In genomic region chr6:90397291-90397690, GRCm38 (mm10) we compare ENCODE assay signal across 29 mouse cellular contexts. TPM values are rescaled to one million over a fixed set of nuclear protein-coding genes. Genes with fewer than 3 reads are reported as not detected.
DNase-seq lines count a peak whose midpoint lies in the region; ATAC-seq and TF ChIP-seq lines count a peak whose summit lies in the region.
"Had no signal": no experiment of that assay in that cellular context is flagged by ENCODE, and none has a peak within 500 bp of the region (broad histone marks: within the 10 kb centered on the region; RNA-seq: fewer than 3 reads in every experiment).

No protein-coding gene starts in this region.

- H3K4me1 ChIP-seq in kidney, postnatal 0 days (replicated peaks; ENCODE audit: insufficient read depth, low read length): no peaks in the 10 kb centered on the region
- no peaks in the 10 kb centered on the region for H3K4me1 ChIP-seq in intestine, embryonic 15.5 days (replicated peaks)
- H3K4me1 ChIP-seq in liver, embryonic 13.5 days (replicated peaks): peaks cover 2% of the 10 kb centered on the region; the same call in 1 of the 2 replicates
- no peaks in the 10 kb centered on the region for H3K4me1 ChIP-seq in stomach, postnatal 0 days (replicated peaks; ENCODE audit: control insufficient read depth, insufficient read depth)
- H3K4me1 ChIP-seq: embryonic facial prominence, embryonic 10.5 days; embryonic facial prominence, embryonic 15.5 days; forebrain, embryonic 12.5 days; heart, embryonic 13.5 days; hindbrain, embryonic 10.5 days; hindbrain, embryonic 15.5 days had no signal

- DNase-seq in kidney, postnatal 0 days (ENCODE audit: low spot score): peak; percentile 5
- DNase-seq in kidney, postnatal 25 days: no peak
- no peak for DNase-seq in liver, embryonic 13.5 days
- DNase-seq in stomach, postnatal 0 days (ENCODE audit: low spot score): no peak
- DNase-seq in cerebellum, postnatal 4 days (ENCODE audit: low spot score in 2 of 2): no peak
- no peak for DNase-seq in right cerebral cortex, postnatal 36 days (ENCODE audit: low spot score in 2 of 2)
- DNase-seq: adrenal gland, postnatal 25 days; cerebellum, adult 18-20 months; cerebellum, postnatal 10 days; forebrain, postnatal 0 days; heart, postnatal 10 days; kidney, postnatal 10 days; layer of hippocampus, postnatal 36 days; left cerebral cortex, postnatal 4 days; lung, embryonic 14.5 days; lung, postnatal 14 days; right cerebral cortex, adult 18-20 months; right cerebral cortex, postnatal 4 days; thymus, postnatal 4 days had no signal

- no peak overlapping the region for H3K4me3 ChIP-seq in kidney, postnatal 0 days (replicated peaks; ENCODE audit: low read depth, low read length)
- no peak overlapping the region for H3K4me3 ChIP-seq in intestine, embryonic 15.5 days (replicated peaks)
- H3K4me3 ChIP-seq in liver, embryonic 13.5 days (replicated peaks): no peak overlapping the region
- H3K4me3 ChIP-seq in stomach, postnatal 0 days (ENCODE audit: low read depth, low read length): no peak overlapping the region
- H3K4me3 ChIP-seq: embryonic facial prominence, embryonic 10.5 days; embryonic facial prominence, embryonic 15.5 days; forebrain, embryonic 12.5 days; heart, embryonic 13.5 days; hindbrain, embryonic 10.5 days; hindbrain, embryonic 15.5 days had no signal

- H3K9me3 ChIP-seq in kidney, postnatal 0 days (replicated peaks; ENCODE audit: low read length): no peaks in the 10 kb centered on the region
- no peaks in the 10 kb centered on the region for H3K9me3 ChIP-seq in intestine, embryonic 15.5 days
- H3K9me3 ChIP-seq in liver, embryonic 13.5 days (replicated peaks): no peaks in the 10 kb centered on the region
- H3K9me3 ChIP-seq in stomach, postnatal 0 days (ENCODE audit: control insufficient read depth, low read length): no peaks in the 10 kb centered on the region
- H3K9me3 ChIP-seq: embryonic facial prominence, embryonic 10.5 days; embryonic facial prominence, embryonic 15.5 days; forebrain, embryonic 12.5 days; heart, embryonic 13.5 days; hindbrain, embryonic 10.5 days; hindbrain, embryonic 15.5 days had no signal

- peak; percentile 37; the same call in 1 of the 2 replicates for ATAC-seq in kidney, postnatal 0 days (replicated peaks; ENCODE audit: low FRiP score, low read depth)
- peak; percentile 81 for ATAC-seq in intestine, embryonic 15.5 days
- ATAC-seq in liver, embryonic 13.5 days (ENCODE audit: low read depth): peak; percentile 31; the same call in 1 of the 2 replicates
- ATAC-seq in stomach, postnatal 0 days (ENCODE audit: low FRiP score, low TSS enrichment): peak; percentile 32; the same call in 1 of the 2 replicates
- ATAC-seq: forebrain, postnatal 0 days; inflammation-experienced regulatory T-cells, adult 6 months; midbrain, embryonic 16.5 days had no signal

- H3K4me2 ChIP-seq in kidney, postnatal 0 days (ENCODE audit: low read length): no peak overlapping the region
- H3K4me2 ChIP-seq in intestine, embryonic 15.5 days (replicated peaks): no peak overlapping the region
- H3K4me2 ChIP-seq in liver, embryonic 13.5 days: no peak overlapping the region
- no peak overlapping the region for H3K4me2 ChIP-seq in stomach, postnatal 0 days (replicated peaks; ENCODE audit: low read depth)
- H3K4me2 ChIP-seq: embryonic facial prominence, embryonic 15.5 days; forebrain, embryonic 12.5 days; heart, embryonic 13.5 days; hindbrain, embryonic 15.5 days; lung, embryonic 14.5 days; midbrain, embryonic 11.5 days had no signal

- peak overlapping the region; percentile 62; the same call in 1 of the 2 replicates for H3K27ac ChIP-seq in kidney, postnatal 0 days
- peak overlapping the region; percentile 54; the same call in 1 of the 2 replicates for H3K27ac ChIP-seq in intestine, embryonic 15.5 days
- H3K27ac ChIP-seq in liver, embryonic 13.5 days: no peak overlapping the region; the same call in 1 of the 2 replicates
- H3K27ac ChIP-seq in stomach, postnatal 0 days (replicated peaks): no peak overlapping the region
- H3K27ac ChIP-seq: embryonic facial prominence, embryonic 10.5 days; embryonic facial prominence, embryonic 15.5 days; forebrain, embryonic 12.5 days; heart, embryonic 13.5 days; hindbrain, embryonic 10.5 days; hindbrain, embryonic 15.5 days had no signal

- WGBS in kidney, postnatal 0 days: 71% methylated on average over 3 of the region's 3 CpGs
- WGBS in intestine, embryonic 15.5 days: 88% methylated on average over 3 of the region's 3 CpGs
- WGBS in liver, embryonic 13.5 days (ENCODE audit: insufficient replicate concordance): 79% methylated on average over 3 of the region's 3 CpGs
- 85% methylated on average over 3 of the region's 3 CpGs for WGBS in stomach, postnatal 0 days

- no peak for TF ChIP-seq CTCF in kidney, postnatal 0 days (IDR thresholded peaks at IDR 0.05; ENCODE audit: low read depth)
- no peak for TF ChIP-seq CTCF in stomach, postnatal 0 days (IDR thresholded peaks at IDR 0.05; ENCODE audit: low read depth)

- no peaks in the 10 kb centered on the region for H3K27me3 ChIP-seq in kidney, postnatal 0 days (ENCODE audit: insufficient read depth, low read length)
- H3K27me3 ChIP-seq in intestine, embryonic 15.5 days (replicated peaks): no peaks in the 10 kb centered on the region
- no peaks in the 10 kb centered on the region for H3K27me3 ChIP-seq in liver, embryonic 13.5 days
- no peaks in the 10 kb centered on the region for H3K27me3 ChIP-seq in stomach, postnatal 0 days (ENCODE audit: control insufficient read depth, insufficient read depth, low read length)
- H3K27me3 ChIP-seq: embryonic facial prominence, embryonic 15.5 days; forebrain, embryonic 12.5 days; heart, embryonic 13.5 days; hindbrain, embryonic 15.5 days had no signal

- TF ChIP-seq EP300 in stomach, postnatal 0 days (optimal IDR thresholded peaks at IDR 0.05): no peak

- H3K36me3 ChIP-seq in kidney, postnatal 0 days (ENCODE audit: insufficient read depth, low read length): peaks cover 19% of the 10 kb centered on the region
- 0 out of 2 replicates have a peak, but pooled peaks cover 3% of the 10 kb centered on the region for H3K36me3 ChIP-seq in intestine, embryonic 15.5 days
- H3K36me3 ChIP-seq in liver, embryonic 13.5 days: peaks cover 30% of the 10 kb centered on the region
- peaks cover 13% of the 10 kb centered on the region for H3K36me3 ChIP-seq in stomach, postnatal 0 days (ENCODE audit: control insufficient read depth, insufficient read depth, low read length)

- no peak overlapping the region for H3K9ac ChIP-seq in kidney, postnatal 0 days (ENCODE audit: low read depth, low read length)
- no peak overlapping the region for H3K9ac ChIP-seq in intestine, embryonic 15.5 days
- H3K9ac ChIP-seq in liver, embryonic 13.5 days: no peak overlapping the region
- no peak overlapping the region for H3K9ac ChIP-seq in stomach, postnatal 0 days (ENCODE audit: low read length)
- H3K9ac ChIP-seq: embryonic facial prominence, embryonic 15.5 days; forebrain, embryonic 12.5 days; forebrain, postnatal 0 days; heart, embryonic 13.5 days; hindbrain, embryonic 15.5 days; lung, embryonic 14.5 days had no signal

RNA-seq across cellular contexts. Expression of gene Zxdc, which starts 28.0 kb away (rescaled TPM):
- 8.8 and 9.1 TPM in 2 replicates for polyA plus RNA-seq in kidney, postnatal 0 days (2015; fragmentation: Nextera tagmentation; extraction: Ambion mirVana)
- 7.1 and 7.3 TPM in 2 replicates for polyA plus RNA-seq in intestine, embryonic 15.5 days (2015; fragmentation: Nextera tagmentation; extraction: Ambion mirVana)
- 2.6 and 2.7 TPM in 2 replicates for polyA plus RNA-seq in liver, embryonic 13.5 days (2015; fragmentation: Nextera tagmentation; extraction: Ambion mirVana)
- polyA plus RNA-seq in stomach, postnatal 0 days (2015; fragmentation: Nextera tagmentation; extraction: Ambion mirVana): 4.7 and 4.9 TPM in 2 replicates

RNA-seq across cellular contexts. Expression of gene Cfap100, which starts 31.3 kb away (rescaled TPM):
- 0.48 and 0.71 TPM in 2 replicates for polyA plus RNA-seq in kidney, postnatal 0 days (2015; fragmentation: Nextera tagmentation; extraction: Ambion mirVana)
- 0.23 and 0.61 TPM in 2 replicates for polyA plus RNA-seq in intestine, embryonic 15.5 days (2015; fragmentation: Nextera tagmentation; extraction: Ambion mirVana)
- 0.22 TPM in 1 of 2 replicates, not detected in the other for polyA plus RNA-seq in liver, embryonic 13.5 days (2015; fragmentation: Nextera tagmentation; extraction: Ambion mirVana)
- 0.30 and 0.34 TPM in 2 replicates for polyA plus RNA-seq in stomach, postnatal 0 days (2015; fragmentation: Nextera tagmentation; extraction: Ambion mirVana)

Comparison
In these comparisons a context has a peak if more than half of its experiments do, and no peak if none do; other contexts are left out.
1. ATAC-seq: peak in every context shown above with its lines; median percentile 81 in intestine, embryonic 15.5 days; 37 in kidney, postnatal 0 days; 32 in stomach, postnatal 0 days; 31 in liver, embryonic 13.5 days.
2. H3K27ac ChIP-seq: peak in kidney, postnatal 0 days (single experiment) and intestine, embryonic 15.5 days (single experiment); none in liver, embryonic 13.5 days (single experiment) and stomach, postnatal 0 days (single experiment).